Mouse (Mus musculus): ENCODE data around the gene Kif26a. TPM values are rescaled to one million over a fixed set of nuclear protein-coding genes. Genes with fewer than 3 reads are reported as not detected.

The Kif26a gene
- total RNA-seq, 2 experiments from 2014 or later, result 2.7 to 4.5 TPM

GRCm38 (mm10) chr12:112163981-112164839, 18.2 kb downstream of the Kif26a start:
- DNase-seq (ENCODE audit: low spot score), result no peak

GRCm38 (mm10) chr12:112164840-112165219, 18.8 kb downstream of the Kif26a start:
- DNase-seq (ENCODE audit: low spot score), result no peak

GRCm38 (mm10) chr12:112169240-112169639, 23.2 kb downstream of the Kif26a start:
- DNase-seq (ENCODE audit: low spot score), result peak; percentile 61

GRCm38 (mm10) chr12:112170671-112171574, 24.9 kb downstream of the Kif26a start:
- DNase-seq (ENCODE audit: low spot score), result no peak

GRCm38 (mm10) chr12:112171657-112172056, 25.6 kb downstream of the Kif26a start:
- no peak for DNase-seq (ENCODE audit: low spot score)

- no peak for DNase-seq (ENCODE audit: low spot score)
These were observed 26.2 kb downstream of the Kif26a start for GRCm38 (mm10) chr12:112172214-112172613.

- DNase-seq (ENCODE audit: low spot score), result no peak
These were observed 31.7 kb downstream of the Kif26a start for GRCm38 (mm10) chr12:112177679-112178078.

- no peak for DNase-seq (ENCODE audit: low spot score)
These were observed 33.7 kb downstream of the Kif26a start for GRCm38 (mm10) chr12:112179687-112180086.

GRCm38 (mm10) chr12:112181921-112182608, 36.1 kb downstream of the Kif26a start:
- DNase-seq (ENCODE audit: low spot score), result no peak

- DNase-seq (ENCODE audit: low spot score), result peak; percentile 58
These were observed 36.6 kb downstream of the Kif26a start for GRCm38 (mm10) chr12:112182609-112182955.

- peak; percentile 52 for DNase-seq (ENCODE audit: low spot score)
These were observed 37.7 kb downstream of the Kif26a start for GRCm38 (mm10) chr12:112183675-112184074.

GRCm38 (mm10) chr12:112184390-112184789, 38.4 kb downstream of the Kif26a start:
- peak; percentile 66 for DNase-seq (ENCODE audit: low spot score)

- no peak for DNase-seq (ENCODE audit: low spot score)
These were observed 40.9 kb downstream of the Kif26a start for GRCm38 (mm10) chr12:112186899-112187298.

- DNase-seq (ENCODE audit: low spot score), result no peak
These were observed 45.7 kb downstream of the Kif26a start for GRCm38 (mm10) chr12:112191753-112192152.

GRCm38 (mm10) chr12:112195019-112195418, 49.0 kb downstream of the Kif26a start:
- DNase-seq (ENCODE audit: low spot score), result no peak

GRCm38 (mm10) chr12:112196562-112196961, 50.6 kb downstream of the Kif26a start:
- no peak for DNase-seq (ENCODE audit: low spot score)

- no peak for DNase-seq (ENCODE audit: low spot score)
These were observed 53.4 kb downstream of the Kif26a start for GRCm38 (mm10) chr12:112199363-112199762.

- no peak for DNase-seq (ENCODE audit: low spot score)
These were observed 54.0 kb downstream of the Kif26a start for GRCm38 (mm10) chr12:112200045-112200444.

- DNase-seq (ENCODE audit: low spot score), result no peak
These were observed 61.2 kb downstream of the Kif26a start for GRCm38 (mm10) chr12:112207163-112207562.

GRCm38 (mm10) chr12:112207734-112208133, 61.7 kb downstream of the Kif26a start:
- DNase-seq (ENCODE audit: low spot score), result no peak

- no peak for DNase-seq (ENCODE audit: low spot score)
These were observed 64.6 kb downstream of the Kif26a start for GRCm38 (mm10) chr12:112210622-112211021.

- DNase-seq (ENCODE audit: low spot score), result no peak
These were observed 68.4 kb downstream of the Kif26a start for GRCm38 (mm10) chr12:112214441-112214857.

All from gastrocnemius, adult 18-20 months (tissue).